8 mouse cellular contexts compared by ENCODE assay signal in the genomic region with DNA sequence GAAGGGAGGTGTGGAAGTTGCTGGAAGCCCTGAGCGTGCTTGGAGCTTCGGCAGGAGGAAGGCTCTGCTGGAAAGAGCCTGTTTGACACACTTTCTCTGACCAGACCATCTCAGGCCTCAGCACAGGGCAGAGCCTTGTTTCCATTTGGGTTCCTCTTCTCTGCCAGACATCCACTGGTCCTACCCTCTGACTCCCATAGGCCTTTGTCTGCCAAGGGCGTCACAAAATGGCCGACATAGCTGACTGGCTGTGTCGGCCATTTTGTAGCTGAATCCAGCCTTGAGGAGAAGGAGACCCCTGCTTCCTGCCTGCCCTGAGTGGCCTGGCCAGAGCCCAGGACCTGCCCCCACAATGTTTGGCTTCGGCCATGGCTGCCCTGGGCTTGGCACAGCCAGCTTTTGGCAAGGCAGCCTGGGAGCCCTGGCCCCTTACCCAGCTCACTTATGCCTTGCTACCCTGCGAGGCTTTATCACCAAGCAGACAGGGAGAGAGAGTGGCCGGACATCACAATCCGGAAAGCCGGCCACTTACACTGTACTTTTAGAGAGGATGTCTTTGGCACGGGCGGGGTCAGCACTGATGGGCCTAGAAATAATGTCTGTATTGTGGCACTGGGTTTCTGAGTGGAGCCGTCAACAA. TPM values are rescaled to one million over a fixed set of nuclear protein-coding genes. Genes with fewer than 3 reads are reported as not detected.
A peak's percentile ranks its signal among the peaks of the same experiment; 100 is the strongest.
DNase-seq lines count a peak whose midpoint lies in the region; ATAC-seq and TF ChIP-seq lines count a peak whose summit lies in the region.

No protein-coding gene starts in this region.

- H3K4me2 ChIP-seq in forebrain, postnatal 0 days (ENCODE audit: low read depth), result no peak overlapping the region

- peak; percentile 57 for ATAC-seq in forebrain, postnatal 0 days

- no peak overlapping the region for H3K4me3 ChIP-seq in heart, adult 2 months
- H3K4me3 ChIP-seq in heart, embryonic 10.5 days, result no peak overlapping the region
- no peak overlapping the region for H3K4me3 ChIP-seq in forebrain, postnatal 0 days (ENCODE audit: low read depth, low read length)

- 0 out of 2 replicates have a peak, but pooled peaks have one; percentile 6 for TF ChIP-seq POLR2A in heart, adult 2 months (IDR thresholded peaks at IDR 0.05; ENCODE audit: insufficient read depth, low read depth, low read length)

- H3K27me3 ChIP-seq in heart, adult 2 months (ENCODE audit: control insufficient read depth, insufficient read depth, low read length), result no peaks in the 10 kb centered on the region
- H3K27me3 ChIP-seq in heart, embryonic 10.5 days (ENCODE audit: insufficient read depth, poor library complexity, severe bottlenecking), result peaks cover 42% of the 10 kb centered on the region
- H3K27me3 ChIP-seq in forebrain, postnatal 0 days (ENCODE audit: insufficient read depth, low read length), result no peaks in the 10 kb centered on the region

- peaks cover 57% of the 10 kb centered on the region for H3K36me3 ChIP-seq in heart, adult 2 months (ENCODE audit: control insufficient read depth, insufficient read depth, low read length)
- H3K36me3 ChIP-seq in heart, embryonic 10.5 days, result peaks cover 2% of the 10 kb centered on the region; the same call in 1 of the 2 replicates
- H3K36me3 ChIP-seq in forebrain, postnatal 0 days (ENCODE audit: insufficient read depth), result peaks cover 89% of the 10 kb centered on the region

- no peaks in the 10 kb centered on the region for H3K9me3 ChIP-seq in heart, embryonic 10.5 days
- H3K9me3 ChIP-seq in forebrain, postnatal 0 days (ENCODE audit: low read length), result no peaks in the 10 kb centered on the region

- peaks cover 53% of the 10 kb centered on the region for H3K4me1 ChIP-seq in heart, adult 2 months (ENCODE audit: control insufficient read depth, insufficient read depth, low read length)
- peaks cover 4% of the 10 kb centered on the region; the same call in 1 of the 2 replicates for H3K4me1 ChIP-seq in heart, embryonic 10.5 days
- no peaks in the 10 kb centered on the region for H3K4me1 ChIP-seq in forebrain, postnatal 0 days (ENCODE audit: insufficient read depth)

- 0 out of 2 replicates have a peak overlapping the region, but pooled peaks have one; percentile 21 for H3K9ac ChIP-seq in heart, adult 2 months (ENCODE audit: low read depth, low read length)
- no peak overlapping the region; the same call in 1 of the 2 replicates for H3K9ac ChIP-seq in forebrain, postnatal 0 days

- DNase-seq in heart, adult 2 months, result no peak
- DNase-seq in heart, embryonic 10.5 days (ENCODE audit: low spot score), result no peak
- peak; percentile 91 for DNase-seq in left cerebral cortex, postnatal 4 days
- no peak for DNase-seq in left cerebral cortex, postnatal 25 days (ENCODE audit: low spot score in 2 of 2)
- peak; percentile 63 for DNase-seq in brain, adult 2 months (ENCODE audit: low read depth, low spot score)
- peak; percentile 59 for DNase-seq in forebrain, postnatal 0 days
- no peak for DNase-seq in retina, postnatal 1 day
- DNase-seq in thymus, postnatal 14 days, result no peak

- 0 out of 2 replicates have a peak, but pooled peaks have one; percentile 21 for TF ChIP-seq EP300 in heart, adult 2 months (IDR thresholded peaks at IDR 0.05; ENCODE audit: insufficient read depth, low read depth, low read length)

- intact Hi-C loops in heart, adult 2 months (cut with DNase I), result loop anchor here (2.0 to 10.0 kb wide), 3 partner anchors 15 to 225 kb away; no protein-coding TSS in a partner anchor
- intact Hi-C loops in left cerebral cortex, postnatal 4 days (cut with DNase I), result loop anchor here (10.0 kb wide), 1 partner anchor 435 kb away; no protein-coding TSS in a partner anchor
- intact Hi-C loops in left cerebral cortex, postnatal 25 days (cut with DNase I), result loop anchor here (10.0 kb wide), 1 partner anchor 435 kb away; no protein-coding TSS in a partner anchor

- TF ChIP-seq CTCF in heart, adult 2 months (IDR thresholded peaks at IDR 0.05), result no peak
- no peak for TF ChIP-seq CTCF in forebrain, postnatal 0 days (IDR thresholded peaks at IDR 0.05; ENCODE audit: low read depth)

- WGBS in heart, adult 2 months, result 45% methylated on average over 13 of the region's 13 CpGs
- WGBS in heart, embryonic 10.5 days, result 90% methylated on average over 13 of the region's 13 CpGs
- WGBS in forebrain, postnatal 0 days, result 79% methylated on average over 13 of the region's 13 CpGs

- peaks cover 2% of the 10 kb centered on the region; the same call in 1 of the 2 replicates for H3K79me2 ChIP-seq in heart, adult 2 months (replicated peaks; ENCODE audit: control insufficient read depth, insufficient read depth, low read length)

- peak overlapping the region; percentile 62 for H3K27ac ChIP-seq in heart, adult 2 months
- H3K27ac ChIP-seq in heart, embryonic 10.5 days, result no peak overlapping the region
- H3K27ac ChIP-seq in forebrain, postnatal 0 days (ENCODE audit: low read depth, low read length), result peak overlapping the region; percentile 64

RNA-seq across cellular contexts. Expression of gene Ppara, which starts 34.8 kb away (rescaled TPM):
- total RNA-seq in heart, adult 2 months (2021), result 10 to 100 TPM; 53.1 to 60.7 TPM
- polyA plus RNA-seq in heart, adult 2 months (2012; rRNA removed), result 12.9 and 25.4 TPM in 2 replicates
- 0.88 and 2.0 TPM in 2 replicates for polyA plus RNA-seq in heart, embryonic 10.5 days (2016; fragmentation: Nextera tagmentation; extraction: Ambion mirVana)
- 1 to 10 TPM; 1.0 to 1.8 TPM for total RNA-seq in left cerebral cortex, postnatal 4 days (2021)
- 1 to 10 TPM; 3.3 to 4.2 TPM for total RNA-seq in left cerebral cortex, postnatal 25 days (2021)
- total RNA-seq in forebrain, postnatal 0 days (2014; rRNA removed), result 0.92 and 1.7 TPM in 2 replicates
- 1.9 and 2.0 TPM in 2 replicates for polyA plus RNA-seq in forebrain, postnatal 0 days (2015; fragmentation: Nextera tagmentation; extraction: Ambion mirVana)

Comparison
In these comparisons a context has a peak if more than half of its experiments do, and no peak if none do; other contexts are left out.
1. DNase-seq: peak in left cerebral cortex, postnatal 4 days (single experiment), brain, adult 2 months (single experiment) and forebrain, postnatal 0 days (single experiment); none in heart, adult 2 months (0 of 2), heart, embryonic 10.5 days (single experiment), left cerebral cortex, postnatal 25 days (0 of 2), retina, postnatal 1 day (single experiment) and thymus, postnatal 14 days (single experiment).
2. RNA of gene Ppara, which starts 34.8 kb away (total RNA-seq): 53.1 to 60.7 TPM in heart, adult 2 months; 3.3 to 4.2 TPM in left cerebral cortex, postnatal 25 days, 1.0 to 1.8 TPM in left cerebral cortex, postnatal 4 days and 0.92 to 1.7 TPM in forebrain, postnatal 0 days; every median in the first group is over 10 times any median in the second.